Mouse (Mus musculus): Measurements from ENCODE around the gene Tmprss4. TPM values are rescaled to one million over a fixed set of nuclear protein-coding genes. Genes with fewer than 3 reads are reported as not detected.

Tmprss4 gene
- not detected for total RNA-seq (2023)

GRCm38 (mm10) chr9:45203797-45204410 is at the start of gene Tmprss4:
Gene Tmprss4 (minus strand): TSS chr9:45204092.

GRCm38 (mm10) chr9:45181770-45182169 is 22.1 kb downstream of the Tmprss4 start, which contains the start of gene BC049352:
Gene BC049352 (plus strand): TSS chr9:45182007.

GRCm38 (mm10) chr9:45138191-45139032 is 65.5 kb downstream of the Tmprss4 start, which contains the start of gene Scn4b:
Gene Scn4b (plus strand): TSS chr9:45138395.

Other genes with a start within 250 kb of the Tmprss4 start
- gene Ube4a, start 238.5 kb downstream of the Tmprss4 start, total RNA-seq (2023) = 10 to 100 TPM; 69.0 to 81.5 TPM
- 1 to 10 TPM in 1 of 2 experiments, under 1 TPM in 1; 0.81 to 1.1 TPM for gene Cd3g, start 223.7 kb downstream of the Tmprss4 start, total RNA-seq (2023)
- gene Cd3d, start 222.3 kb downstream of the Tmprss4 start, total RNA-seq (2023) = 100 to 1,000 TPM; 108 to 125 TPM
- 1 to 10 TPM in 1 of 2 experiments, under 1 TPM in 1; 0.86 to 1.1 TPM for gene Cd3e, start 194.5 kb downstream of the Tmprss4 start, total RNA-seq (2023)
- not detected for gene Mpzl2, start 164.3 kb downstream of the Tmprss4 start, total RNA-seq (2023)
- gene Mpzl3, start 148.9 kb downstream of the Tmprss4 start, total RNA-seq (2023) = 10 to 100 TPM in 1 of 2 experiments, 1 to 10 TPM in 1; 8.5 to 11.9 TPM
- gene Jaml, start 124.9 kb downstream of the Tmprss4 start, total RNA-seq (2023) = 100 to 1,000 TPM in 1 of 2 experiments, 10 to 100 TPM in 1; 97.6 to 103 TPM
- 1 to 10 TPM in 1 of 2 experiments, under 1 TPM in 1; 0.72 to 1.4 TPM for gene Scn2b, start 86.3 kb downstream of the Tmprss4 start, total RNA-seq (2023)
- gene Scn4b, start 65.7 kb downstream of the Tmprss4 start, total RNA-seq (2023) = under 1 TPM in 1 of 2 experiments, not detected in 1; 0.26 TPM
- gene BC049352, start 22.1 kb downstream of the Tmprss4 start, total RNA-seq (2023) = not detected
- 10 to 100 TPM; 54.8 to 69.1 TPM for gene Il10ra, start 65.1 kb upstream of the Tmprss4 start, total RNA-seq (2023)
- not detected for gene Tmprss13, start 115.0 kb upstream of the Tmprss4 start, total RNA-seq (2023)
- under 1 TPM; 0.20 to 0.59 TPM for gene Fxyd6, start 166.1 kb upstream of the Tmprss4 start, total RNA-seq (2023)
- gene Fxyd2, start 195.6 kb upstream of the Tmprss4 start, total RNA-seq (2023) = not detected
- gene Dscaml1, start 222.5 kb upstream of the Tmprss4 start, total RNA-seq (2023) = not detected

All from neutrophil, adult 83 days (primary cell).